Mouse (Mus musculus) ES-E14 (cell line): ENCODE results near the gene Zbed4.

Source experiments
- CHD2 ChIP-seq: IDR thresholded peaks from 2 replicates; pipeline ENCODE4 v1.6.1; 2014; ENCODE audit warnings: mild to moderate bottlenecking, low read depth, low read length, inconsistent platforms
- HCFC1 ChIP-seq: IDR thresholded peaks from 2 replicates; pipeline ENCODE4 v1.6.1; 2012; ENCODE audit warnings: low read length, inconsistent platforms, borderline replicate concordance; ENCODE audit not compliant: insufficient read depth
- MAFK ChIP-seq: IDR thresholded peaks from 2 replicates; pipeline ENCODE4 v1.6.1; 2014; ENCODE audit warnings: mild to moderate bottlenecking, low read depth, low read length, inconsistent platforms; ENCODE audit not compliant: insufficient read depth
- ZC3H11A ChIP-seq: IDR thresholded peaks from 2 replicates; pipeline ENCODE4 v1.6.1; 2012; ENCODE audit warnings: low read depth, mild to moderate bottlenecking, inconsistent platforms, low read length, borderline replicate concordance
- ZNF384 ChIP-seq: IDR thresholded peaks from 2 replicates; pipeline ENCODE4 v1.6.1; 2012; ENCODE audit warnings: low read depth, low read length, inconsistent platforms

- peak; percentile 71; the same call in 1 of the 2 replicates for TF ChIP-seq ZNF384
- 0 out of 2 replicates have a peak, but pooled peaks have one; percentile 31 for TF ChIP-seq CHD2
- no peak for TF ChIP-seq HCFC1
- no peak for TF ChIP-seq ZC3H11A
- TF ChIP-seq MAFK, result no peak
Measured at GRCm38 (mm10) chr15:88752403-88752733, 908 bp downstream of the Zbed4 start.
